Mouse (Mus musculus): Measurements from ENCODE around the gene Ranbp1. TPM values are rescaled to one million over a fixed set of nuclear protein-coding genes. Genes with fewer than 3 reads are reported as not detected.
A peak's percentile ranks its signal among the peaks of the same experiment; 100 is the strongest.

Ranbp1 gene
- polyA plus RNA-seq, 1 experiment from 2014 or later: 613 TPM

- 34% methylated on average over 8 of the region's 8 CpGs for WGBS
- peaks cover 6% of the 10 kb centered on the region; the same call in 1 of the 2 replicates for H3K4me1 ChIP-seq (ENCODE audit: control insufficient read depth, insufficient read depth, low read length)
- no peak overlapping the region for H3K4me2 ChIP-seq (replicated peaks; ENCODE audit: low read depth, low read length)
- H3K9ac ChIP-seq (replicated peaks; ENCODE audit: low read depth, low read length): no peak overlapping the region
- peaks cover 24% of the 10 kb centered on the region for H3K36me3 ChIP-seq (ENCODE audit: control insufficient read depth, insufficient read depth, low read length)
- no peak overlapping the region for H3K4me3 ChIP-seq (ENCODE audit: low read depth, low read length)
- peak; percentile 57; the same call in 1 of the 2 replicates for ATAC-seq (ENCODE audit: insufficient number of reproducible peaks, insufficient read depth, low FRiP score, low read depth)
- H3K27me3 ChIP-seq (ENCODE audit: control insufficient read depth, insufficient read depth, low read length): no peaks in the 10 kb centered on the region
- no peak overlapping the region for H3K27ac ChIP-seq (ENCODE audit: low read length)
- H3K9me3 ChIP-seq (ENCODE audit: control insufficient read depth, low read depth, low read length): no peaks in the 10 kb centered on the region
Observed at GRCm38 (mm10) chr16:18220001-18220400, 28.5 kb downstream of the Ranbp1 start.

GRCm38 (mm10) chr16:18218580-18218996 is 29.9 kb downstream of the Ranbp1 start:
- no peaks in the 10 kb centered on the region for H3K9me3 ChIP-seq (ENCODE audit: control insufficient read depth, low read depth, low read length)
- no peak overlapping the region for H3K27ac ChIP-seq (ENCODE audit: low read length)
- no peak overlapping the region for H3K9ac ChIP-seq (replicated peaks; ENCODE audit: low read depth, low read length)
- WGBS: 70% methylated on average over 9 of the region's 9 CpGs
- H3K36me3 ChIP-seq (ENCODE audit: control insufficient read depth, insufficient read depth, low read length): peaks cover 10% of the 10 kb centered on the region
- H3K4me1 ChIP-seq (ENCODE audit: control insufficient read depth, insufficient read depth, low read length): peaks cover 6% of the 10 kb centered on the region; the same call in 1 of the 2 replicates
- no peak overlapping the region for H3K4me2 ChIP-seq (replicated peaks; ENCODE audit: low read depth, low read length)
- no peak overlapping the region for H3K4me3 ChIP-seq (ENCODE audit: low read depth, low read length)
- ATAC-seq (ENCODE audit: insufficient number of reproducible peaks, insufficient read depth, low FRiP score, low read depth): no peak
- H3K27me3 ChIP-seq (ENCODE audit: control insufficient read depth, insufficient read depth, low read length): no peaks in the 10 kb centered on the region

GRCm38 (mm10) chr16:18217579-18217978 is 31.0 kb downstream of the Ranbp1 start, which contains the start of gene Ccdc188:
Gene Ccdc188 (plus strand): TSS chr16:18217879.
- 88% methylated on average over 4 of the region's 4 CpGs for WGBS

GRCm38 (mm10) chr16:18214858-18215257 is 33.7 kb downstream of the Ranbp1 start:
- WGBS: 84% methylated on average over 7 of the region's 7 CpGs
- no peak for ATAC-seq (ENCODE audit: insufficient number of reproducible peaks, insufficient read depth, low FRiP score, low read depth)

More at GRCm38 (mm10) chr16:18217579-18217978, 31.0 kb downstream of the Ranbp1 start, which contains the start of gene Ccdc188:
- no peak for ATAC-seq (ENCODE audit: insufficient number of reproducible peaks, insufficient read depth, low FRiP score, low read depth)
- no peaks in the 10 kb centered on the region for H3K9me3 ChIP-seq (ENCODE audit: control insufficient read depth, low read depth, low read length)
- H3K36me3 ChIP-seq (ENCODE audit: control insufficient read depth, insufficient read depth, low read length): peaks cover 1% of the 10 kb centered on the region; the same call in 1 of the 2 replicates
- H3K4me3 ChIP-seq (ENCODE audit: low read depth, low read length): no peak within 1 kb of the TSS
- H3K4me1 ChIP-seq (ENCODE audit: control insufficient read depth, insufficient read depth, low read length): peaks cover 6% of the 10 kb centered on the region; the same call in 1 of the 2 replicates
- H3K4me2 ChIP-seq (replicated peaks; ENCODE audit: low read depth, low read length): no peak within 1 kb of the TSS
- no peaks in the 10 kb centered on the region for H3K27me3 ChIP-seq (ENCODE audit: control insufficient read depth, insufficient read depth, low read length)
- H3K9ac ChIP-seq (replicated peaks; ENCODE audit: low read depth, low read length): no peak within 1 kb of the TSS
- H3K27ac ChIP-seq (ENCODE audit: low read length): no peak within 1 kb of the TSS

GRCm38 (mm10) chr16:18213689-18214088 is 34.8 kb downstream of the Ranbp1 start:
- Histone ChIP-seq H3K4me3 (ENCODE audit: low read depth, low read length) (no peak overlapping the region), H3K4me1 (ENCODE audit: control insufficient read depth, insufficient read depth, low read length) (no peaks in the 10 kb centered on the region), H3K9me3 (ENCODE audit: control insufficient read depth, low read depth, low read length) (no peaks in the 10 kb centered on the region), H3K36me3 (ENCODE audit: control insufficient read depth, insufficient read depth, low read length) (no peaks in the 10 kb centered on the region), H3K27me3 (ENCODE audit: control insufficient read depth, insufficient read depth, low read length) (no peaks in the 10 kb centered on the region), H3K27ac (ENCODE audit: low read length) (no peak overlapping the region), H3K4me2 (replicated peaks; ENCODE audit: low read depth, low read length) (no peak overlapping the region), H3K9ac (replicated peaks; ENCODE audit: low read depth, low read length) (no peak overlapping the region)
- WGBS: 53% methylated on average over 6 of the region's 6 CpGs
- ATAC-seq (ENCODE audit: insufficient number of reproducible peaks, insufficient read depth, low FRiP score, low read depth): peak; percentile 50; the same call in 1 of the 2 replicates

More at GRCm38 (mm10) chr16:18214858-18215257, 33.7 kb downstream of the Ranbp1 start:
- Histone ChIP-seq H3K4me1 (ENCODE audit: control insufficient read depth, insufficient read depth, low read length) (no peaks in the 10 kb centered on the region), H3K27ac (ENCODE audit: low read length) (no peak overlapping the region), H3K36me3 (ENCODE audit: control insufficient read depth, insufficient read depth, low read length) (no peaks in the 10 kb centered on the region), H3K4me2 (replicated peaks; ENCODE audit: low read depth, low read length) (no peak overlapping the region), H3K9ac (replicated peaks; ENCODE audit: low read depth, low read length) (no peak overlapping the region), H3K9me3 (ENCODE audit: control insufficient read depth, low read depth, low read length) (no peaks in the 10 kb centered on the region), H3K27me3 (ENCODE audit: control insufficient read depth, insufficient read depth, low read length) (no peaks in the 10 kb centered on the region), H3K4me3 (ENCODE audit: low read depth, low read length) (no peak overlapping the region)

GRCm38 (mm10) chr16:18211417-18212171 is 36.9 kb downstream of the Ranbp1 start:
- Histone ChIP-seq H3K4me2 (replicated peaks; ENCODE audit: low read depth, low read length) (no peak overlapping the region), H3K4me1 (ENCODE audit: control insufficient read depth, insufficient read depth, low read length) (no peaks in the 10 kb centered on the region), H3K27me3 (ENCODE audit: control insufficient read depth, insufficient read depth, low read length) (no peaks in the 10 kb centered on the region), H3K36me3 (ENCODE audit: control insufficient read depth, insufficient read depth, low read length) (no peaks in the 10 kb centered on the region), H3K27ac (ENCODE audit: low read length) (no peak overlapping the region), H3K9ac (replicated peaks; ENCODE audit: low read depth, low read length) (no peak overlapping the region), H3K4me3 (ENCODE audit: low read depth, low read length) (no peak overlapping the region), H3K9me3 (ENCODE audit: control insufficient read depth, low read depth, low read length) (no peaks in the 10 kb centered on the region)
- WGBS: 42% methylated on average over 10 of the region's 10 CpGs
- ATAC-seq (ENCODE audit: insufficient number of reproducible peaks, insufficient read depth, low FRiP score, low read depth): peak; percentile 43; the same call in 1 of the 2 replicates

GRCm38 (mm10) chr16:18210701-18211416 is 37.7 kb downstream of the Ranbp1 start:
- Histone ChIP-seq H3K9me3 (ENCODE audit: control insufficient read depth, low read depth, low read length) (no peaks in the 10 kb centered on the region), H3K4me1 (ENCODE audit: control insufficient read depth, insufficient read depth, low read length) (no peaks in the 10 kb centered on the region), H3K27me3 (ENCODE audit: control insufficient read depth, insufficient read depth, low read length) (no peaks in the 10 kb centered on the region), H3K36me3 (ENCODE audit: control insufficient read depth, insufficient read depth, low read length) (no peaks in the 10 kb centered on the region), H3K4me3 (ENCODE audit: low read depth, low read length) (no peak overlapping the region), H3K27ac (ENCODE audit: low read length) (no peak overlapping the region), H3K4me2 (replicated peaks; ENCODE audit: low read depth, low read length) (no peak overlapping the region), H3K9ac (replicated peaks; ENCODE audit: low read depth, low read length) (no peak overlapping the region)
- no peak for ATAC-seq (ENCODE audit: insufficient number of reproducible peaks, insufficient read depth, low FRiP score, low read depth)
- 25% methylated on average over 8 of the region's 8 CpGs for WGBS

GRCm38 (mm10) chr16:18203430-18204091 is 45.0 kb downstream of the Ranbp1 start:
- H3K4me1 ChIP-seq (ENCODE audit: control insufficient read depth, insufficient read depth, low read length): 0 out of 2 replicates have a peak, but pooled peaks cover 3% of the 10 kb centered on the region
- no peaks in the 10 kb centered on the region for H3K27me3 ChIP-seq (ENCODE audit: control insufficient read depth, insufficient read depth, low read length)
- no peak overlapping the region for H3K9ac ChIP-seq (replicated peaks; ENCODE audit: low read depth, low read length)
- 55% methylated on average over 7 of the region's 7 CpGs for WGBS
- no peak overlapping the region for H3K27ac ChIP-seq (ENCODE audit: low read length)
- H3K4me2 ChIP-seq (replicated peaks; ENCODE audit: low read depth, low read length): no peak overlapping the region
- no peaks in the 10 kb centered on the region for H3K9me3 ChIP-seq (ENCODE audit: control insufficient read depth, low read depth, low read length)
- no peak overlapping the region for H3K4me3 ChIP-seq (ENCODE audit: low read depth, low read length)
- no peak for ATAC-seq (ENCODE audit: insufficient number of reproducible peaks, insufficient read depth, low FRiP score, low read depth)
- H3K36me3 ChIP-seq (ENCODE audit: control insufficient read depth, insufficient read depth, low read length): no peaks in the 10 kb centered on the region
